In genomic region chr1:140434791-140435190, GRCm38 (mm10) we compare ENCODE assay signal across 12 mouse cellular contexts.
"Had no signal": no experiment of that assay in that cellular context is flagged by ENCODE, and none has a peak within 500 bp of the region (broad histone marks: within the 10 kb centered on the region; RNA-seq: fewer than 3 reads in every experiment).

No protein-coding gene starts in this region.

- DNase-seq: kidney, adult 2 months; kidney, postnatal 25 days; left cerebral cortex, postnatal 4 days; liver, postnatal 0 days; lung, embryonic 14.5 days; lung, postnatal 36 days; midbrain, embryonic 14.5 days; right cerebral cortex, postnatal 25 days; spleen, adult 18-20 months; thymus, adult 2 months; thymus, postnatal 14 days; thymus, postnatal 4 days had no signal
